Mouse (Mus musculus) duodenum, adult 2 months (tissue): Measurements from ENCODE around the gene Cd79b. TPM values are rescaled to one million over a fixed set of nuclear protein-coding genes. Genes with fewer than 3 reads are reported as not detected.

ENCODE experiments used
- polyA plus RNA-seq: library from polyadenylated mRNA; depleted of rRNA; stranded (reverse); fragments of >200 nt; gene quantifications from 2 replicates; pipeline ENCODE4 v1.2.3, GENCODE M21; 2012; ENCODE audit warnings: low replicate concordance; rRNA removed

Cd79b gene
- 5.9 and 13.6 TPM in 2 replicates for polyA plus RNA-seq

GRCm38 (mm10) chr11:106314333-106314812, at the start of gene Cd79b:
Gene Cd79b, minus strand, starts transcription at chr11:106314762.

GRCm38 (mm10) chr11:106353188-106353587, 38.6 kb upstream of the Cd79b start, which contains the start of gene Scn4a:
Gene Scn4a, minus strand, starts transcription at chr11:106353288.

GRCm38 (mm10) chr11:106301765-106302164, 12.8 kb downstream of the Cd79b start, which contains the start of gene Gh:
Gene Gh, minus strand, starts transcription at chr11:106301865.

GRCm38 (mm10) chr11:106276454-106276853, 38.1 kb downstream of the Cd79b start, which contains the start of gene Tcam1:
Gene Tcam1, plus strand, starts transcription at chr11:106276672.

GRCm38 (mm10) chr11:106272644-106273310, 41.8 kb downstream of the Cd79b start, which contains the start of gene Smarcd2:
Gene Smarcd2, minus strand, starts transcription at chr11:106272972.

Other genes with a start within 250 kb of the Cd79b start
- 11.2 and 12.8 TPM in 2 replicates for gene Taco1, start 248.7 kb downstream of the Cd79b start, polyA plus RNA-seq
- gene Map3k3, start 230.1 kb downstream of the Cd79b start, polyA plus RNA-seq: 7.4 and 7.6 TPM in 2 replicates
- gene Gm10840, start 153.9 kb downstream of the Cd79b start, polyA plus RNA-seq: not detected in 2 replicates
- 16.2 and 20.3 TPM in 2 replicates for gene Limd2, start 153.9 kb downstream of the Cd79b start, polyA plus RNA-seq
- 5.2 and 7.4 TPM in 2 replicates for gene Strada, start 112.6 kb downstream of the Cd79b start, polyA plus RNA-seq
- gene Ccdc47, start 98.4 kb downstream of the Cd79b start, polyA plus RNA-seq: 2.6 and 3.5 TPM in 2 replicates
- gene Ddx42, start 97.8 kb downstream of the Cd79b start, polyA plus RNA-seq: 2.5 and 3.0 TPM in 2 replicates
- gene Ftsj3, start 58.7 kb downstream of the Cd79b start, polyA plus RNA-seq: 1.5 and 6.2 TPM in 2 replicates
- gene Psmc5, start 58.6 kb downstream of the Cd79b start, polyA plus RNA-seq: 11.1 and 14.4 TPM in 2 replicates
- gene Smarcd2, start 41.8 kb downstream of the Cd79b start, polyA plus RNA-seq: 61.0 and 82.0 TPM in 2 replicates
- gene Tcam1, start 38.1 kb downstream of the Cd79b start, polyA plus RNA-seq: not detected in 2 replicates
- gene Gh, start 12.9 kb downstream of the Cd79b start, polyA plus RNA-seq: 0.19 TPM in 1 of 2 replicates, not detected in the other
- gene Scn4a, start 38.5 kb upstream of the Cd79b start, polyA plus RNA-seq: 0.02 and 0.08 TPM in 2 replicates
- gene Prr29, start 50.7 kb upstream of the Cd79b start, polyA plus RNA-seq: 0.86 and 1.0 TPM in 2 replicates
- gene Icam2, start 73.3 kb upstream of the Cd79b start, polyA plus RNA-seq: 8.4 and 10.5 TPM in 2 replicates
- gene Ern1, start 173.1 kb upstream of the Cd79b start, polyA plus RNA-seq: 26.9 and 55.6 TPM in 2 replicates